Mouse (Mus musculus) heart, adult 2 months (tissue): ENCODE measurements around the gene Rfwd3.

Experiments used
- CTCF ChIP-seq: fragments of 200-600 bp; IDR thresholded peaks from 2 replicates; pipeline ENCODE4 v1.8.1; 2022; ENCODE audit warnings: antibody characterized with exemption, mild to moderate bottlenecking, moderate library complexity
- EP300 ChIP-seq: fragments of 200-500 bp; IDR thresholded peaks from 2 replicates; pipeline ENCODE4 v1.6.1; 2011; ENCODE audit warnings: low read depth, low read length, control low read depth; ENCODE audit not compliant: insufficient read depth
- POLR2A ChIP-seq: fragments of 200-500 bp; IDR thresholded peaks from 2 replicates; pipeline ENCODE4 v1.6.1; 2011; ENCODE audit warnings: mild to moderate bottlenecking, low read depth, low read length, control low read depth; ENCODE audit not compliant: insufficient read depth

DNA sequence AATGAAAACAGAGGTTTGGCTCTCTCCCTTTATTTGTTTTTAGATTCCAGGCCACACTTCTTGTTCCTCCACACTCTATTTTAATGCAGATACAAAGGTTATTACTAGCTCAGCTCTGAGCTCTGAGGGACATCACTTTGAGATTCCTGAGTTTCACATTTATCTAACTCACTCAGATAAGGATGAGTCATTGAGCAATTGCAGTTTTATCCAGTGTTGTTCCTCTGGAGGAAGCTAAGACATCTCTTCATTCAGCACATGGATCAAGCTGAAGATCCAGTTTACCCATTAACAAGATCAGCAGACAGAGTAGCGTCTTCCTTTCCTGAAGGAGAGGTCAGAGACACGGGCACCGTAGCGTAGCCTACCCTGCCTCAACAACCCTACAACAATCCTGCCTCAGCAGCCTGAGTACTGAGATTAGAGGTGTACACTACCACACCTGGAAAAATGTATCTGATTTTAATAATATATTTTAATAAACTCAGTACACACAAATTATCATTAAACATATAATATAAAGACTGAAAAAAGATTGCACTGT, 53.7 kb downstream of the Rfwd3 start:
- TF ChIP-seq CTCF, result no peak
- no peak for TF ChIP-seq POLR2A
- no peak for TF ChIP-seq EP300
